Mouse (Mus musculus): Measurements from ENCODE around the gene Sae1.
"Not testable (repeated sequence)": the region's sequence is repeated elsewhere in the genome, so short reads cannot be mapped to it uniquely, and the experiment has no call there.

Gene Sae1

DNA sequence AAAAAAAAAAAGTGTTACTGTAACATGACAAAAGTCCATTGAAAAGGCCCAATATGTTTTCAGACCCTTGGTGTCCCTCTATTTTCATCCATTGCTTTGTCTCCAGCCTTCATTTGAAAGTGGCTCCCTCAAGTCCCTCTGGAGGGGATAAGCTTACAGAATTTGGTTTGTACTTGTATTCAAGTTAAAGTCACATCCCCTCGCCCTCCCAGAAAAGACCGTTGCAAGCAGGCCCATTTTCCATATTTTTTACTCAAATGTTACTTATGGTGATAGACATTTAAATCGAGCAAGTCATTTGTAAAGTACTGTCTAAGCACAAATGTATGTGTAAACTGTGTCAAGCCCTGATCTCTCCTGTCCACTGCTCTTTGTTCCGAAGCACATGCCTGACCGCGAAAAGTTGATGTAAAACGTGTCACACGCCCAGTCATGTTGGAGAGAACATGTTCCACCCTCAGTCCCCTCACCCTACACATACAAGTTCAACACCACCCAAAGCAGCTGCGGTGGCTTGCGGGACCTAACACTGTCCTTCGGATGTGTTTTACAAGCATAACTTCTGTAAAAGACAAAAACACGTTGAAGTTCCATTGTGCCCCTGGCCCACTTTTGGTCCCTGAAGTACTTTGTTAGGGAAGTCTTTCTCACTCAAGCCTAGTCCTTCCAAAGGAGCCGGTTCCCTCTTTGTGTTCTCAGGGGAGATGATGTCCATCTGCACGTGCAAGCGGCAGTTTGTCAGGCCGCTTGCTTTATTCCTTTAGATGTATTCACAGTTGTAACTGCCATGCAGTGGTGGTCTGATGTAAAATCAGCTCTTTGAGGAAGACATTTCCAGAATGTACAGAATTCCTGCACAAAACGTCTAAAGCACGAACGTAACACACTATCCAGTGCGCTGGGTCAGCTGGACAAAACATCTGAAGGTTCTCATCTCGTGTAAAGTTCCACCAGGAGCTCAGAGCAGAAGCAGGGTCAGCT lies 15.7 kb upstream of the Sae1 start:
- no peak for DNase-seq (ENCODE audit: low spot score in 2 of 2)

DNA sequence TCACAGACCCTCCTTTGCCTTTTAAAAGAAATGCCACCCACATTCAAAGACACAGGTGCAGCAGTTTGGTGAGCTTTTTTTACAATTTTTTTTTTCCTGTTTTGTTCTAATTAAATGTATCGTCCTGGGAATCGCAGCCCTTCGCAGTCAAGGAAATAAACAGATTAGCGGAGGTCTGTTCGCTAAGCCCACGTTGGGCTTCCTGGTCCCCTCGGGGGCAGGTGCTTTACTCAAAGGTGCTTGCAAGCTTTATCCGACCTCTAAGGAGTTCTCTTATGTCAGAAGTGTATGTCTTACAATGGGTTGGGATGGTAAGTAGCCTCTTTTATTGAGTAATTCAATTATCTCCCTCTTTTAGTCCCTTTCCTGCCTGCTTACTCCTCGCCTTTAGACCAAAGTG lies 14.8 kb upstream of the Sae1 start:
- DNase-seq (ENCODE audit: low spot score in 2 of 2): no peak

DNA sequence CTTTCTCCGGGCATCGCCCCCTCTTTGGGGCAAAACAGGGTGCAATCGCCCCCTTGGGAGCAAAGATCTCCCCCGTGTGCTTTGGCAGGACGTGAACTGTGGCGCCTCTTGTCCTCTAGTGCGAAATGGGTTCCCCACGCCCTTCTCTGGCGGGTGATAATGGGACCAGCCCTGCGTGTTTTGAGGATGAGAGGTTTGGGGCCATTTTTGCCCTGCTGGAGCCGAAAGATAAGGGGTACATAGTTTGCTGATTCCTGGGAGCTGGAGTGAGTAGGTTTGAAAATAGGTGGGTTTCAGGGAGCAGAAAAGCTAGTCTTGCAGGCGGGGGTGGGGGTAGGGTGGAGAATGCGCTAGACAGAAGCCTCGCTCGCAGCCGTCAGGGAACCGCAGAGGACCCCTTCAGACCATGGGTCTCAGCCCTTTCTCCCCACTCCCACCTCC lies 14.4 kb upstream of the Sae1 start:
- DNase-seq (ENCODE audit: low spot score in 2 of 2): peak in 1 of 2 experiments; percentile 30

DNA sequence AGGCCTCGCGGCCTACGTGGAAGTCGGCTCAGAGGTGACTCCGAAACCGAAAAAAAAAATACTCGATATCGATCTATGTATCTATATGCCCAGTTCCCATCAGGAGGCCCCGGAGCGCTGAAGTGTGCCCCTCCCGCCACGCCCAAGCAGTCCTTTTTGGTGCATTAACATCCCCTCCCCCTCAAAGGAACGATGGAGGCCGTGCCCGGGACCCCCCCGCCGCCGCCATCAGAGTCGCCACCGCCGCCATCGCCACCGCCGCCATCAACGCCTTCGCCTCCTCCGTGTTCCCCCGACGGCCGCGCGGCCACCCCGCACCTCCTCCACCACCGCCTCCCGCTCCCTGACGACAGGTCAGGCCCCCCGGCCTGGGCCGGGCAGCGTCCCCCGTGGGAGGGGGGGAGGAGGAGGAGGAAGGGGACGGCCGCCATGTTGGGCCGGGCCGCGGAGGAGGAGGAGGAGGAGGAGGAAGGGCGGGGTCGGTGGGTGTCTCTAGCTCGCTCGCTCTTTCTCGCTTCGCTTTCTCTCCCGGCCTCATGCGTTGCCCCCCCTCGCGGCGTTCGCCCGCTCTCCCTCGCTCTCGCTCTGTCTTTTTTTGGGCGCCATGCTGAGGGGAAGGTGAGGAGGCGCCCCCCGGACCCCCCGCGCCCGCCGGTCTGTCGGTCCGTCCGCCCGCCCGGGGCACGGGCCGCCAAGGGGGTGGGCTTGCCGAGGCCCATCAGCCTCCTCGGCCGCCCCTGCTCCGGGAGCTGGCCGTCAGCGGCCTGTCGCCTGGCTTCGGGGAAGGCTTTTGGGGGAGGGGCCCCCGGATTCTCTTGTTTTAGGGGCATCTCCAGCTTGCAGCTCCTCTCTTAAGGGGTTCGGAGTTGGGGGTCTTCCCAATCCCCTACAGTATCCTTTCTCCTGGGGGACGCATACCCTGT lies 13.3 kb upstream of the Sae1 start, which contains the start of gene Zc3h4:
Gene Zc3h4, plus strand, starts transcription at position 222 of the 923 bp plus-strand sequence.
- peak; percentile 83 to 88 for DNase-seq (ENCODE audit: low spot score in 2 of 2)

DNA sequence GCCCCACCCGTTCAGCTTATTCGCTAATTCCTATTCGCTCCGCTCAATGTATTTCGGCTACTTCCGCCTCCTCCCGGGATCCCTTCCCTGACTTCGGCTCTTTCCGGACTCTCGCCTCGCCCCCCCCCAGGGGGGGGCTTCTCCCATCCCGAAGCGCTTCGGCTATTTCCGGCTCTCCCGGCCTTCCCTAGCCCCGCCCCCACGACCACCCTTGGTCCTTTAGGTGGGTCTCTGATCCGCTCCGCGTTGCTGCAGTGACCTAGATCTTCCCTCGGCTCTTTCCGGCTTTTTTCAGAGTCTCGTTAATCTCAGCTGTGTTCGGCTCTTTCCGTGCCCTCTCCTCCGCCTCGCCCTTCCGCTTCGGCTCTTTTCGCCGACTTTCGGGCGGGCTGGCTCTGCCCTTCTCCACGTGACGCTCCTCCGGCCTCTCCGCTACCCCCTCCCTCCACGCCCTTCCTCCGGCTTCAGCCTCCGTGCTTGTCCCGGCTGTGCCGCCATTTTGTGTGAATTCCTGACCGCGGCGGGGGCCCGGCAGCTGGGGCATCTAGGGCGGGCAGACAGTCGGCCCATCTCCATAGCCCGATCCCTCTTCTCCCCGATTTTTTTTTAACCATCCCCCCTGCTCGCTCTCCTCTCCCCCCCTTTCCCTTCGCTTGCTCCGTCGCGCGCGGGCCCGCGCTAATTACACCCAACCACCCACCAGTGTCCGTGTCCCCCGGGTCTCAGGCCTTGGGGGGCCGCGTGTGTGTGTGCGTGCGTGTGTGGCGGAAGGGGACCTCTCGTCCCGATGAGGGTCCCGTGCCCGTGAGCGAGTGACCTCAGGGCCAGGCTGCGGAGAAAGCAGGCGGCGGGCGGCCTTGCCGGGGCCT lies 12.4 kb upstream of the Sae1 start:
- peak; percentile 98 to 99 for DNase-seq (ENCODE audit: low spot score in 2 of 2)

DNA sequence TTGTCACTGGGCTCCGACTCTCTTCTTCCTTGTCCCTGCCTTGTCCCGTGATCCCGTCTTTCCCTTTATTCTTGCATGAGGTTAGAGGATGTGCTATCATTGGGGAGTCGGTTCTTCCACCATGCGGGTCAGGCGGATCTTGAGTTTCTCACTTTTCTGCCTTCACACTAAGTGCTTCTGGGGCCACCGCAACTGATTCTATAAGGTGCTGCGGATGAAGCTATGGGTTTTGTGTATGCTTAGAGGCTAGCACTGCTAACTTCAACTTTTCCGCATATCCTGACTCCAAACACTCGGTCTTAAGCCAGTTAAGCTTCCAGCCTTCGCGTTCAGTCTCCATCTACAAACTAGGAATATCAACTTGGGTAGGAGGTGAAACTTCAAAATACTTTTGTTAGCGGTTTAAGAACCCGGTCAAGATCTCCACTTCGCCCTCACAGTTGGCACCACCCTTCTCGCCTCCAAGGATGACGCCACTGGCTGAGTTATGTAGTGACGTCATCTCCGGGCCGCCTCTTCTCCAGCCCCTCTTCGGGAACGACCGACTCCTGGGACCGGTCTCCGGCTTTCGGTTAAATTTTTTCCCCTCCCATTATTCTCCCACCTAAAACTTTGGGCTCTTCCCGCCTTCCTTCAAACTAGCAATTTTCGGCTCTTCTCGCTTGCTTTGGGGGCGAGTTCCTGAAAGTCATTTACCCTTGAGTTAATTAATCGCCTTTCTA lies 11.7 kb upstream of the Sae1 start:
- DNase-seq (ENCODE audit: low spot score in 2 of 2): peak in 1 of 2 experiments; percentile 88

DNA sequence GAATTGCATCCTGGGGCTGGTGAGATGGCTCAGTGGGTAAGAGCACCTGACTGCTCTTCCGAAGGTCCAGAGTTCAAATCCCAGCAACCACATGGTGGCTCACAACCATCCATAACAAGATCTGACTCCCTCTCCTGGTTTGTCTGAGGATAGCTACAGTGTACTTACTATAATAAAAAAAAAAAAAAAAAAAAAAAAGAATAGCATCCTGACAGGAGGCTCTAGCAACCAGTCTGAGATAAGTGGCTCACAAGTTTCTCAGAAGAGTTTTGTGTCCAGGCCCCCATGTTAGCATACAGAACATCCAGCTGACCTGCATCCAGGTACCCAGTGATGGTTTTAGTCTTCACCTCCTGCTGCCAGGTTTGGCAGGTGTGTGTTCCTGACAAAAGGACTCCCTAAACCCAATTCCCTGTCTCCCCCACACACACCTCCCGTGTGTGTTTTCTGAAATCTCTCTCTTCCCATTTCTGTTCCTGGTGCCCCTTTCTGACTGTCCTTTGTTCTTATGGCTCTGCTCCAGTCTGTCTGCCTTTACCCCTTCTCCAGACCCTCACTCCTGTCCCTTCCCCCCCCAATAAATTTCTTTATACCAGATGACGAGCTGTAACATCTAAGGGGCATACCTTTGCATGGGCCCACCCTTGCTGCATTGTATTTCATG lies 10.9 kb upstream of the Sae1 start:
- no peak for DNase-seq (ENCODE audit: low spot score in 2 of 2)

DNA sequence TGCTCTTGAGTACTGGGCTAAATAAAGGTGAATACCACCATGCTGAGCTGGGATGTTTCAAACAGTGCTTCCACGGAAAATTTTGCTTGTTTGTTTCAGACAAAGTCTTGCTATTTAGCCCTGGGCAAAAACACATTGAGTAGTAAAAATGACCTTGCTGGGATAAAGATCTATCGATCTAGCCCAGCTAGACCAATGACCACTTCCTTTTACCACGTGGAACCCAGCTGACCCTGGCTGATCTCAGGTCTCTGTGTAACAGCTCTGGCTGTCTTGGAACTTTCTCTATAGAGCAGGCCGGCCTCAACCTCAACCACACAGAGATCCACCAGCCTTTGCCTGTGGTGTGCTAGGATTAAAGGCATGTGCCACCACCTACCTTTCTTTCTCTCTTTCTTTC lies 9.9 kb upstream of the Sae1 start:
- no peak for DNase-seq (ENCODE audit: low spot score in 2 of 2)

DNA sequence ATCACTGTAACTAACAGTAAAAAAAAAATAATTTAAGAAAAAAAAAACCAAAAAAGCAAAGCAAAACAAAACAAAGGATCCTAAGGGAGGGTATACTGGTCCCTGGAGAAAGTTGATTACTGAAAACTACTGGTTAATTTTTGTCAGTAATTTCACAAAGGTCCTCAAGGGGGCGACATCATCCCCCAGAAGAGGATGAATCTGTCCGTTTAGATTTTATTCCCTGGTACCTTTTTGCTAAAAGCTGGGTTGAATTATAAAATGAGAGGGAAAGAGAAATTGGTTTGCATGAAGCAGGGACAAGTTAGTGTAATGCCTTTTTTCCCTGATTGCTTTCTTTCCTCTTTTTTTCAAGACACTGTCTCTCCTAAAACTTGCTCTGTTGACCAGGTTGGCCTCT lies 8.3 kb upstream of the Sae1 start:
- no peak for DNase-seq (ENCODE audit: low spot score in 2 of 2)

DNA sequence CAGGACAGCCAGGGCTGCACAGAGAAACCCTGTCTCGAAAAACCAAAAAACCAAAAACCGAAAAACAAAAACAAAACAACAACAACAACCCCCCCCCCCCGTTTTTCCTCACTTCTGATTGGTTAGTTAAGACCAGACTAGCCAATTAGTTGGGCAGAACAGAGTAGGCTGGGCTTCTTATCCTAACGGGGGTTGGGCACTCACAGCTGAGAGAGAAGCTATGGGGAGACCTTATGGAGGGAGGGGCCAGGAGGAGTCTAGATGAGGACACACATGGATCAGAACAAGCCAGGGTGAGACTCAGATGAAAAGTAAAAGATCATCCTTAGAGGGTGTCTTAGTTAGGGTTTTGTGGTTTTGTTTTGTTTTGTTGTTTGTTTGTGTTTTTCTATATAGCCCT lies 5.3 kb upstream of the Sae1 start:
- DNase-seq (ENCODE audit: low spot score in 2 of 2): no peak

DNA sequence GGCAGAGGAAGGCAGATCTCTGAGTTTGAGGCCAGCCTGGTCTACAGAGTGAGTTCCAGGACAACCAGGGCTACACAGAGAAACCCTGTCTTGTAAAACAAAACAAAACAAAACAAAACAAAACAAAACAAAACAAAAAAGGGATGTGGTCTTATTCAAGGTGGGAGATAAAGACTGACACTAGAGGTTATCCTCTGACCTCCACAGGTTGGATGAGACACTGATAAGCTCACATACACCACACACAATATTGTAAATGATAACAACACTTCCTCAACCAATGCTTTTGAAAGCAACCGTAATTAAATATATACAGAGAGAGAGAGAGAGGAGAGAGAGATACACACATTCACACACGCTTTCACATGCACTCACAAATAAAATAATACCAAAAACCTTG lies 2.3 kb upstream of the Sae1 start:
- not testable (repeated sequence) for DNase-seq (ENCODE audit: low spot score in 2 of 2)

DNA sequence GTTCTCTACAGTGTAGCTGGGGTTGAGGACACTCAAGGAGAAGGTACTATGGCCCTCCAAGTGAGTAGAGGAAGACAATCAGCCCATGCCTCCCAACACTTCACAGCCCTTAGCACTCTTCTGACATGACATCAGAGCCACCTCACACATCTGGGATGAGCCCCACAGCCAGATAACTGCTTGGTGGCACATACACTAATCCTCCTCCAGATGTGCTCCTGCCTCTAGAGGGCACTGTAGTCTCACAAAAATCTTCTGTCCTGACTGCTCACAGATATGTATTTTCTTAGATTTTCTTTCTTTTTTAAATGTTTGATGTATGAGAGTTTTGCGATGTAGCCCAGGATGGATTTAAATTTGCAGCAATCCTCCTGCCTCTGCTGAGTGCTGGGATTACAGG lies 11.1 kb downstream of the Sae1 start:
- DNase-seq (ENCODE audit: low spot score in 2 of 2): no peak

DNA sequence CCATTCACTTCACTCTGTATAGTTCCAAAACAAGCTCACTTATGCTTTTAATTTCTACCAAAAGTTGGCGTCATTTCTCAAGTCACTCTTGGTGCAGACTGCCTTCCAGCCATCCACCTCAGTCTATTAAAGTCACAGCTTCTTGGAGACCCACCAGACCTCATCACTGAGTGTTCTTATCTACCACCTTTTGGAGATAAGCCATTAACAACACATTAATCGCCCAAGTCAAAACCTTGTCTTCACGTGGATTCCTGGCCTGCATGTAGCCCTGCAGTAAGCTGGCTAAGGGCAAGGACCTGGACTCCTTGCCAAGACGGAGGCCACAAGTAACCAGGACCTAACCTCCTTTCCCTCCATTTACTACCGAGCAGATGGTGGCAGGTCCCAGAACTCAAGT lies 12.6 kb downstream of the Sae1 start:
- DNase-seq (ENCODE audit: low spot score in 2 of 2): no peak

DNA sequence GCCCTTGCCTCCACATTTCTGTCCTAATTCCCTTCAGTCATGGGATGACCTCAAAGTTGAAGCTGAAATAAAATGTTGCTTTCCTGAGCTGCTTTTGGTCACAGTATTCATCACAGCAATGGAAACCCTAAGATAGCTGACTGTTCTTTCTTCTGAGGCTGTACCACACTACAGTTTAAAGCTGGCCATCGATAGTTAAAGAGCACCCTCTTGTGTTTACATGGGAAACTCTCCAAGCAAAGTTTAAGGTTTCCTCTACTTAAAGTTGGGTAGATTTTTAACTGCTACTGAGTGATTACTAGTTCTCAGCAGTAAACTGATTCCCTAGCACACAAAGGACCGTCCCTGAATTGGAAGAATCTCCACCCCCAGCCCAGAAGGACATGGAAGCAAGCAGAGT lies 13.9 kb downstream of the Sae1 start:
- DNase-seq (ENCODE audit: low spot score in 2 of 2): no peak

DNA sequence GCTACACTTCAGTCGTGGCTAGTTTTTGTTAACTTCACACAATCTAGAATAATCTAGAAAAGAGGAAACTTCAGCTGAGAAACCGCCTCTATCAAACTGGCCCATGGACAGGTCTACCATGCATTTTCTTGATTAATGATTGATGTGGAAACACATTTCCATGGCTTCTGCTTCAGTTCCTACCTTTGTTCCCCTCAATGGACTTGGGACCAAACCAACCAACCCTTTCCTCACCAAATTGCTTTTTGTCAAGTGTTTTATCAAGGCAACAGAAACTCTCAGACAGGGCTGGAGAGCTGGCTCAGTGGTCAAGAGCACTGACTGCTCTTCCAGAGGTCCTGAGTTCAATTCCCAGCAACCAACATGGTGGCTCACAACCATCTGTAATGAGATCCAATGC lies 17.0 kb downstream of the Sae1 start:
- DNase-seq (ENCODE audit: low spot score in 2 of 2): no peak

DNA sequence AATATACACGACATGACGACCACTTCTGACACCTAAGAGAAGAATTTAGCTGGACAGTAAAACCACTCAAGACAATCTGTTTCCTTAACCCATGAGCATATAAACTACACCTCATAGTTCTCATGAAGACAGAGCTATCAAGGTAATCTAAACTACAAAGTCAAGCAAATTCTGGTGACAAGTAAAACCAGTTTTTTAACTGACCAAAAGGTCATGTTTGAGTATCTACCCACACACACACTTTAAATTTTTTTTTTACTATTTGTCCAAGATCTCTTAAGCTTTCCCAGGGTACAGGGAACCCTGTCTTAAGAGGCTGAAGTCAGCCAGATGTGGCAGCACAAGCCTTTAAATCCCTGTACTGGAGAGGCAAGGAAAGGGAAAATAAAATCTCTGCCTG lies 18.8 kb downstream of the Sae1 start:
- no peak for DNase-seq (ENCODE audit: low spot score in 2 of 2)

DNA sequence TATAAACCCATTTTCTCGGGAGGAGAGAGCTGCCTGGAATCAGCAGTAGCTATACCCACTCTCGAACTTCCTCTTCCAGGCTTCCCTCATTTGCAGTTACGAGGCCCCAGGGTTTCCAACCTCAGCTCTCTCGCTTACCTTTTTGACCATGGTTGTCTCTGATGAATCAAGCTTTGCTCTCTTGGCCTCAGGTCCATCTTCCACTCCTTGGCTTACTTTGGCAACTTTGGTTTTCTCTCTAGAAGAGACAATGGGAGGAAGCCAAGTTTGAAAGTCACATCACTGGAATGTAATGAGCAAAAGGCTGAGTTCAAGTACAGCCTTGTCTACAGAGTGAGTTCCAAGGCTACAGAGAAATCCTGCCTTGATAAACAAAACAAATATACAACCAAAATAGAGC lies 20.9 kb downstream of the Sae1 start:
- DNase-seq (ENCODE audit: low spot score in 2 of 2): no peak

DNA sequence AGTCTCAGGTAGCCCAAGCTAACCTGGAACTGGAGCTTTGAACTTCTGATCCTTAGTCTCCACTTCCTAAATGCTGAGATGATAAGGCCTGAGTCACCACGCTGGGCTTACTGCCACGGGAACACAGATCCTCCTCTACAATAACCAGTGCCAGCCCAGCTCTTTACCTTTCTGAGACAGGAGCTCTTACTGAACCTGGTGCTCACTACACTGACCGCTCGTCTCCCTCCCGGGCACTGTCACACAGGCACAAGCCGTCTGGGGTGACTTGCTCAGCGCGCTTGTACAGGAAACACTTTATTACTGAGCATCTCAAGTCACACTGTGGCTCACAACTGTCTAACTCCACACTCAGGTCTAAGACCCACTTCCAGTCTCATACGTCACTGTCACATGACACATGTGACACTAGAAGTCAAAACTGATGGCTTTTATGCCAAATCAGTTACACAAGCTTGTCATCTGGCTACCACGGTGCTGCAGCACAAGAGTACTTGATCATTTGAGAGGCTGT lies 21.4 kb downstream of the Sae1 start:
- DNase-seq (ENCODE audit: low spot score in 2 of 2): no peak

DNA sequence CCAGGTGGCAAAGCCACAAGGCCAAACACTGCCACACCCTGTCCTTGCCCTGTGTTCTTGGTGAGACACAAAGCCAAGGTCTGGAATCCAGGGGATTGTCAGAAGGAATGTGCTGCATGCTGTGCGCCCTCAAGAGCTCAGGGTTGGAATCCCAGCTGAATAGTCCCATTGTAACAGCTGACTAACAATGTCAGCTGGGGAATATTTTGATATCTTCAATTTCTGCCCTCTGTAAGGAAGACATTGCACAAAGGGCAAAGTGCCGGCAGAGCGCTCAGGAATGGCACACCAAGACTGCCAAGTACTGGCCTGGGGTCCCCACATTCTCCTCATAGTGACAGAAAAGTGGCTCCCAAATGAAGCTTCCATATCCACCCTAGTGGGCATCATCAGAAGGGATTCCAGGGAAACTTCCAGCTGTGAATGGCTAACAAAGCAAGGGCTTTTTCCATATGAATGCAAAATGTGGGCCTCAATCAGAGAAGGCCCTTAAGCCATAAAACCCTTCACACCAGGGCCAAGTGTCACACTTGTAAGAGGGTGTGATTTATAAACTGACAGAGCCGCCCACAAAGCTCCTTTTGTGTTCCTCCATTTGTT lies 22.6 kb downstream of the Sae1 start:
- DNase-seq (ENCODE audit: low spot score in 2 of 2): no peak

DNA sequence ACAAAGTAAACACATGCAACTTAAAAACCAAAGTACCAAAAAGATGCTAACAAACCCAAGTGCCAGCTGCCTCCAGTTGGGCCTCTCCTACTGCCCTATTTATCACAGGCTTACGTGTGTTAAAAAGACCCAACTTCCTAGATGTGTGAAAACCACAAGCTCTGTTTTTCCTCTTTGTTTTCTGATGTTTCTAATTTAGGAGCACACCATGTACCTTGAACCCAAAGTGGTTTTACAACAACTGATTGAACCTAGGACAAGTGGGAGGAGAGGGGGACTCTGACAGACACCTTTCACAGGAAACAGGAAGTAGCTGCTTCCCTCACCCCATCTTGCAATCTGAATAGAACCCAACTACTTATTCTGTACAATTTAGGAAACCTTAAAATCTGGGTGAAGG lies 23.3 kb downstream of the Sae1 start:
- no peak for DNase-seq (ENCODE audit: low spot score in 2 of 2)
